Mouse (Mus musculus) retina, embryonic 14.5 days (tissue): ENCODE results near the gene Ppm1m.

Experiments used
- DNase-seq: peaks from one replicate; pipeline ENCODE4 v3.0.0-alpha.2; 2015; ENCODE audit warnings: low spot score

The Ppm1m gene

DNA sequence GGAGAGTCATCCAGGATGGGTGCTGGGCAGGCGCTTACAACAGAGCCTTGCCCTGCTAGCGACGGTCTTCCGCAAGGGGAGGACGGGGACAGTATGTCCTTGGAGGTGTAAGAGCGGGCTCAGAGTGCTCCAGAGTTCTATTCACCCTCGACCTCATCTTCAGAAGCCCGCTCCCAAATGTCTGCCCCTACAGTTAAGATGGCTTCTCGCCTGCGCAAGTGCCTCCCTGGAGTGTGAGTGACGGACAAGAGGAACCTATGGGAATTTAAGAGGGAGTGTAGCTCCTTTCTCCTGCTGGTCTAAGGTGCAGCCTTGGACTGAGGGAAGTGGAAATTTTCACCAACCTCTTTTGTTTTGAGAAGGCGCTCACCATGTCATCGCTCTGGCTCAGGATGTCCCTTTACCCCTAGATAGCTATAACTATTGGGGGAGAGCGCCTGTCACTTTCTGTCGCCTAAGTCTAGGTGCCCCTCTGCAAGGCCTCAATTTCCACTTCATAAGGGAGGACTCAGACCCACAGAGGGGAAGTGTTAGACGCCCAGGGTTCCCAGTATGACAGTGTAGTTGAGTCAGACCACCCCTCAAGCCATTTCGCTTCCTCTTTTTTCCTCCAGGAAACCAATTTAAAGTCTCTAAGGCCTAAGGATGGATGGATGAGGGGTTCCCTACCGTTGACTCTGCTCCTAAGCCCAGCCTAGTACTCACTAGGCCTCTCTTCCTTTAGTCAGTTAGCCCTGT lies at the start of gene Ppm1m:
Gene Ppm1m, minus strand, starts transcription at position 212 of the 738 bp plus-strand sequence.
- DNase-seq: no peak

DNA sequence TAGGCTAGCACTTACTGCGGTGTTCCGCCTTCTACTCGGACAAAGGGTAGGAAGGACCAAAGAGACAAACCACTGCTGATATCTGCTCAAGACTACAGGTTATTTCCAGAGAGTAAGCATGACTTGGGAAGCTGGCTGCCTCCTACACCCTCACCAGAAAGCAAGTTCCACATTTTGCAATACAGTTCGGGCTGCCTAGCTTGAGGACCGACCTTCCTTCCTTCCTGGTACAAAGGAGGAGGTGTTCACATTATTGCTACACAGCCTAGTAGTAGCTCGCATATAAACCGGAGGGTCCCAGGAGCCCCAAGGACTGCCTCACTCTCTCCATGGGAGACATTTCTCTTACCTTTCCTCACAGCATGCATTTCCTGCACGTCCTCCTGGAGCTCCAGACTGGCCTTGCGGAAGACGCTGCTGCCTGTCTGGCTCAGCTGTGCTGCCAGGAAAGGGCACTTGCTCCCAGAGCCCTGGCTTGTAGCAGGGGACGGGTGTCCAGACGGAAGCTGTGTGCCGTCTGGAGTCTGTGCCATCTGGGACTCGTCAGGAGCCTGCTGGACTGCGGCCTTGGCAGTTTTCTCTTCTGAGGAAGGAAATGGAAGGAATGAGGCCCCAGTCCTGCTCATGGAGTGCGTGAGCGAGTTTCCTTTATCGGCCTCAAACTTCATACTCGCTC lies 43.4 kb upstream of the Ppm1m start:
- no peak for DNase-seq

DNA sequence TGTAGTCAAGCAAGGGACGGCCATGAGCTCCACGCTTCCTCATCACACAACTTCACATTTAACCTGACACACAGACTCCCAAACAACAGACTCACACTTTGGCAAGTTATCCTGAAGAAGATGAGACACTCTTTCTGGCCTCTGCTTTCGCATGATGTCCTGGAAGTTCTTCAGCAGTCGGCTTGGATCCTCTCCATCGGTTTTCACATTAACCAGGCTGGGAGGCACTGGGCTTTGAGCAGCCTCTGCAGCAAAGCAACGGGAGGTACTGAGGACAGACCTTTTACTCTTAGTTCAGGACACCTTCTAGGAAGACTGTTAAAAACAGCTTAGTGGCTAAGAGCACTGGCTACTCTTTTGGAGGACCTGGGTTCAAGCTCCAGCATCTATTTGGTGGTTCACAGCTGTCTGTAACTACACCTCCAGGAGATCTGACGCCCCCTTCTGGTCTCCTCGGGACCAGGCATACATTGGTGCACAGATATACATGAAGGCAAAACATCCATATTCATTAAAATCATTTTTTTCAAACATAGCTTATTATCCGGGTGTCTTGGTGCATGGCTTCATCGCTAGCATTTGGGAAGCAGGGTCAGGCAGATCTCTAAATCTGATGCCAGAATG lies 42.1 kb upstream of the Ppm1m start:
- no peak for DNase-seq

DNA sequence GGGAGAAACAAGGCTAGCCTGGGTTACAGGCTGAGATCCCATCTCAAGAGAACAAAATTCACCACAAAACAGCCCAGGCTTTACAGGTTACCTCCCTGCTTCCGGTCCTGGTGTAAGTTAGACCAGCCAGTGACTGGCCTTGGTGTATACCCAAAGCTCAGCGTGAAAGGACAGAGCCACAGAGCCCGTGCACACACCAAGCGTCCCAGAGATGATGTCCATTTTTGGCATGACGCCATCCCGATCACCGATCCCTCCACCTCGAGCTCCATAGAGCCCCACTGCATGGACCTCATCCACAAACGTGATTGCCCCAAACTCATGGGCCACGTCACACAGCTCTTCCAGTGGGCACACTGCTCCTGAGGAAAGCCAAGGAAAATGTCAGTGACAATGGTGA lies 38.3 kb upstream of the Ppm1m start:
- no peak for DNase-seq

DNA sequence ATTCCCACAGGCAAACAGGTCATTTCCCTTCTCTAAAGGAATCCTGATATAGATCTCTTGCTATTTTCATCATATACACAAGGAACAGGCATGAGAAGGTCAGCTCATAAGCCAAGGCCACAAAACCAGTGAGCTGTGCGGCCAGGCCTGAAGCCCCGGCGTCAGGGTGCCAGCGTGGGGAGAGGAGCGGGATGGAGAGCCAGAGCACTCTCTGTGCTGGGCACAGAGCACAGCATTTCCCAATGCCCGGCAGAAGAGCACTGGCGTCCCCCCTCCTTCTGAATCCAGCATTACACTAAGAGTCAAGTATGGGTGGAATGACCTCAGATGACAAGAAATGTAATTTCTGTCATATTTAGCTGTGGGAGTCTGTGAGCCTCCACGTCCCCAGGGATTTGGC lies 37.9 kb upstream of the Ppm1m start:
- DNase-seq: no peak

DNA sequence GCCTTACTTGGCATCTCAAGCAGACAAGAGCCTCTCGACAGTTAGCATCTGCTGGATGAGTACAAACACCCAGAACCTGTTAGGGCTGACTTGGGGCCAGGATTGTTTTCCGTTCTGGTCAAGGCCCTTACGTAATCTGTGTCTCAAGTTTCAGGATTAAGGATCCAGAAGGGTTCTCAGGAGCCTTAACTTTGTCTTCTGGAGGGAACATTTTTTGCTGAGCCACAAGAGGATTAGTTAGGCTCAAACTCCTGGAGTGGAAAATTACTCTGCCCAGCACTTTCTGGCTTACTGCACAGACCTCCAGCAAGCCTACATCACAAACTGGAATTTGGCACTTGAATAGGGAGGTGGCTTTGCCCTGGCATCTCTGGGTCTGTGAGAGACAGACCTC lies 37.3 kb upstream of the Ppm1m start:
- DNase-seq: no peak

DNA sequence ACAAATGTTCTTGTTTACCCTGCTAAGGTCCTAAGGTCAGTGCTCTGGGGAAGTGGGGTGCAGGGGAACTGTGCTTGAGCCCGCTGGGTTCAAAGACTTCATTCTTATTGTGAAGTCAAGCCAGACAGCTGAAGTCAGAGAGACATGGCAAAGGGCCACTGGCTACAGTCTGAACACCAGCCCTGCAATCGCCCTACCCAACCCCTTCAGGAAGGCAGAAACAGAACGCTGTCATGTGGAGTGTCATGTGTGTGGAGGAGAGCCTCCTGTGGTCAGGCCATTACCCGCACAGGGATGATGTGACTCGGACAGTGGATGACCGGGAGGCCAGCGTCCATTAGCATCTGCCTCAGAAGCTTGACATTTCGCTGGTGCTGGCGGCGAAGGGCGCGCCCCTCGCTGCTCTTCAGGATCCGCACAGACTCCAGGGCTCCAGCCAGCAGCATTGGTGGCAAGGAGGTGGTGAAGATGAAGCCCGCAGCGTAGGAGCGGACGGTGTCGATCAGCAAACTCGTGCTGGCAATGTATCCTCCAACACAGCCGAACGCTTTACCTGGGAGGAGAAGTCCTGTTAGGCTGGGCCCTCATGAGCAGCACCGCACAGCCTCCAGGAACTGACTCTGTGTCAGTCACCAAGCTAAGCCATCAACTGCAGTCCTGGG lies 36.7 kb upstream of the Ppm1m start:
- DNase-seq: no peak

DNA sequence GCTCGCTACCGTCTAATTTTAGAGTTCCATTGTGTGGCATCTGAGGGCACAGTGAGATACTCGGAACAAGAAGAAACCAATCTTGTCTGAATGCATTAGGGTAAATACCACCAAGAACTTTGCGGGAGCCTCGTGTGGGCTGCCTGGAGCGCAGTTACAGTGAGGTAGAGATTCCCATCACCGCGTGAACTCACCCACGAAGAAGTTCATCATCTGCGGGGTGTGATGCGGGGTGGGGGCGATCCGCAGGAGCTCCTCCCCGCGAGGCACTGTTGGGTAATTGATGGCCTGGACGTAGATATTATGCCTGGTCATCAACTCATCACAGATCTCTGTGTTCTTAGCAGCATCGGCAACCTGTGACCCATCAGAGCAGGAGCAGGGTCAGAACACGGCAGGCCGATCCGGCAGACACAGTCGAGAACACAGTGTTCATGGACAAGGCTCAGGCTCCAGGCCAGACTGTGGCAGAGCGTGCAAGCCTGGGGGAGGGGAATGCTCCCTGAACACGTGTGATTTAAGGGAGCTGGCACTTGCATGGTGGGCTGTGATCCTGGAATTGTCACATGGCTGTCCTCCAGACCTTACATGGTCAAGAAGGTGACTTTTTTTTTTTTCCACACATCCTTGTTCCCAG lies 35.8 kb upstream of the Ppm1m start:
- DNase-seq: no peak

DNA sequence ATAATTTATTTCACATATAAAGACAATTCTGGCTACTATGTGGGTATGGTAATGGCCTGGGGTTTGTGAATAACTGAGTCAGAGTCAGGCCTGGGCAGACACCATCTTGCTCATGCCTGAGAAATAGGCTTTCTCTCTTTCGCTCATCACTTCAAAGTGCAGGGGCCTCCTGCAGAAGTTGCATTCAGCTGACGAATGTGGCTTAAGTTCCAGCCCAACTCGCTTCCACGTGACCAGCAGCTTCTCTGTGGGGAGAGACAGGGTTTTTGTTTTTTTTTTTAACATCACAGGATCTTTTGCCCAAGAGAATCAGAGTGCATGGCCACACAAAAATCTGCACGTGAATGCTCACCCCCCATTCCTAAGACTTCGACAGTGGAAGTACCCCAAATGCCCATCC lies 34.4 kb upstream of the Ppm1m start:
- no peak for DNase-seq

DNA sequence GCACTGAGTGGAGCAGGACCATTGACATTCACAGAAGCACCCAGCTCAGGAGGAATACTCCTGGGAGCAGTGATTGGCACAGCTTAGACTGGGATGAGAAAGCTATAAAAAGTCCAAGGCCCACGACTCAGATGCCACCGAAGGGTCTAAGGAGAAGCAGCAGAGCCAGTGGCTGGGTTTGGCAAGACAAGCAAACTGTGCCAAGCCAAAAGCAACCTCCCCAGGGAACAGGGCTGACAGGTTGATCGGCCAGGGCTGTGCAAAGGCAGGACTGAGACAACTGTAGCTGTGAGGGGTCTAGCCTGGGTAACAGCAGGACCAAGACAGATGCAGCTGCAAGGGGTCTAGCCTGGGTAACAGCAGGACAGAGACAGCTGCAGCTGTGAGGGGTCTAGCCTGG lies 33.4 kb upstream of the Ppm1m start:
- DNase-seq: no peak

DNA sequence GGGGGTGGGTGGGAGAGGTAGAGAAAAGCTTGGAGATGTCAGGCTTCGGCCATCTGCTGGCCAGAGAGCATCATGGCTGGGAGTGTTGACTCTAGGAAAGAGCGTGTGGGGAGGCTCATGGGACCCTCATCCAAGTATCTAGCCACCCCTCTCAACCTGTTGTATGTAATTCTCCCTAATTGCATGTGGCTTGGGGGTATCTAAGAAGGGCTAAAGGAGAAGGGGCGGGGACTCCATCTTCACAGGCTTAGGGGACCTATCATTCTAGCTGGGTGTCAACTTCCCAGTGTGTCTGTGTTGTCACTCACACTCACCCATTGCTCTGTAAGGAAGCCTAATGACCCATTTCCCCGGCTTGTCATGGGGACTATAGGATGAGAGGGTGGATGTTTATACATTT lies 32.3 kb upstream of the Ppm1m start:
- no peak for DNase-seq

DNA sequence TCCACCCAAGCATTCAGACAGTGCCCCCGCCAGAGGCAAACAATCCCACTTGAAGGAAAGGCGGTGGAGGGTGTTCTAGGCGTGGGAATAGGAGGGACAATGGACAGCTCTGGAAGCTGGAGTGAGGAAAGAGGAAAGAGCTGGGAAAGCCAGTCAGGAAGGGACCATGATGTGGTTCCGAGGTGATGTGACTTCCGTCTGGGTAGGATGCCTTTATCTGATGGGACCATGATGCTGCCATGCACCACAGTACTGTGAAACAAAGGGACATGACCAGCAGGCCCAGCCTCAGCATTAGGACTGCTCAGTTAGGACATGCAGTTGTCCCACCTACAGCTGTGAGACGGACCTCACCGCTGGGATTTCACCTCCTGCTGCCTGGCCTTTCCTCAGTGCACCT lies 31.7 kb upstream of the Ppm1m start:
- DNase-seq: no peak

DNA sequence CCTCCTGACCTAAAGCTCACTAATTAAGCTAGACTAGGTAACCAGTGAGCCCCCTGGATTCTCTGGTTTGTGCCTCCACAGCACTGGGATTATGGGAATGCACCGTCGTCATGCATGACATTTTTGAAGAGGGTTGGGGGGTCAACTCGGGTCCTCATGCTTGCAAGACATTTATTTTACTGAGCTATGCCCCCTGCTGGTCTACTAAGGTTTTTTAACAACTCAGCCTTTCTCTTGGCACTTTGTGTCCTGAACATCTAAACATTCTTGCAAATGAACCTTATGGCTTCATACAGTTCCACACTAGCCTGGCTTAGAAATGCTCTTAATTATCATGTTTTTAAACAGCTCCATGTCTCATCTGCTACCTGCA lies 31.2 kb upstream of the Ppm1m start:
- peak; percentile 41 for DNase-seq

DNA sequence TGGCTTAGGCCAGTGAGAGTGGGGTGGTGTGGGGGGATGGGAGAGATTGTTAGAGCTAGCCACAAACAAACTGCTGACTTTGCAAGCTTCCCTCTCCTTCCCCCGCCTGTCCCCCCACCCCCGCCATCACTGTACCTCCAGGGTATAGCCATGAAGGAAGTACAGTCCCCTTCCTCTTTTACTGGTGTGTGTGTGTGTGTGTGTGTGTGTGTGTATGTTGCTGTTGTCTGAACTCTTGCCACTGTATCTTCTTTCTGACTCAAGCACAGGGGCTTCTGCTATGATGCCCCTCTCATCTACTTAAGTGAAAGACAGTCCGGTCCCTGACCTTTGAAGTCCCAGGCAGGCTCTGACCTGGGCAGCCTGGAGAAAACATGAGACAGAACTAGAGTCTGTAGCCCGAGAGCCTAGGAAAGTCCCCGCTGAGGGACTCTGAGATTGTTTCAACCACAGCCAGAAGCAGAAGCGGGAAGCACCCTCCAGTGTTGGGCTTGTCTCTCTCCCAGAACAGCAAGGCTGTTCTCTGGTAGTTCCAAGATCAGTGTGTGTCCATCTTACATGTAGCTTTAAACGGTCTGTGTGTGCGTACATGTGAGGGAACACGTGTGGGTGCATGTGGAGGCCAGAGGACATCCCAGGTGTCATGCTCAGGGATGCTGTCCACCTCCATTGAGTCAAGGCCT lies 30.6 kb upstream of the Ppm1m start:
- no peak for DNase-seq

DNA sequence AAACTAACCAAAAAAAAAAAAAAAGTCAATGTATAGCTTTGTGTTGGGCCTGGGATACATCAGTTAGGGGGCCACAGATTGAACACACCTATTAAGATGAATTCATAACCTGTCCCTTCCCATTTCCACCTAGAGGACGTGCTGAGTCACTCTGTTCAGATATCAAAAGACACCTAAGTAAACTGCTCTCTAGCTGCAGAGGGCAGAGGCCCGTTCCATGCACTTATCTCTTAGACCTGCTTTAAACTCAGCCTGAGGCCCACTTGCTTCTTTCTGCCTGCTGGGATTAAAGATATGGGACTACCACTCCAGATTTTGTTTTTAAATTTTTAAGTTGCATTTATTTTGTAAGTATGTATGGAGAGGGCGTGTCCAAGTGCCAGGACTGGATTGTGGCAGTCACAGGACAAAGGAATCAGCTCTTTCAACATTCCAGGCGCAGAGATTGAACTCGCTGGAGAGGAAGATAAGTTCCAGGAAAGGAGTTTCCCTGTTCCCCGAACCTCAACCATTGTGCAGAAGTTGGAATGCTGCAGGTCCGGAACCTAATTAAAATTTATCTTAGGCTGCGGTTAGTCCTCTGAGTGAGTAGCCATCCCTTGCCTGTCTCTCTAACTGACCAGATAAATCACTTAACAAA lies 28.4 kb upstream of the Ppm1m start:
- DNase-seq: no peak

DNA sequence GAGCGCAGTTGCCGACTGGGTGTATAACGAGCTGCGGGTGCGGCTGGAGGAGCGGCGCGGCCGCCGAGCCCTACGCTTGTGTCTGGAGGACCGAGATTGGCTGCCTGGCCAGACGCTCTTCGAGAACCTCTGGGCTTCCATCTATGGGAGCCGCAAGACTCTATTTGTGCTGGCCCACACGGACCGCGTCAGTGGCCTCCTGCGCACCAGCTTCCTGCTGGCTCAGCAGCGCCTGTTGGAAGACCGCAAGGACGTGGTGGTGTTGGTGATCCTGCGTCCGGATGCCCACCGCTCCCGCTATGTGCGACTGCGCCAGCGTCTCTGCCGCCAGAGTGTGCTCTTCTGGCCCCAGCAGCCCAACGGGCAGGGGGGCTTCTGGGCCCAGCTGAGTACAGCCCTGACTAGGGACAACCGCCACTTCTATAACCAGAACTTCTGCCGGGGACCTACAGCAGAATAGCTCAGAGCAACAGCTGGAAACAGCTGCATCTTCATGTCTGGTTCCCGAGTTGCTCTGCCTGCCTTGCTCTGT lies 26.7 kb upstream of the Ppm1m start:
- DNase-seq: peak; percentile 60

DNA sequence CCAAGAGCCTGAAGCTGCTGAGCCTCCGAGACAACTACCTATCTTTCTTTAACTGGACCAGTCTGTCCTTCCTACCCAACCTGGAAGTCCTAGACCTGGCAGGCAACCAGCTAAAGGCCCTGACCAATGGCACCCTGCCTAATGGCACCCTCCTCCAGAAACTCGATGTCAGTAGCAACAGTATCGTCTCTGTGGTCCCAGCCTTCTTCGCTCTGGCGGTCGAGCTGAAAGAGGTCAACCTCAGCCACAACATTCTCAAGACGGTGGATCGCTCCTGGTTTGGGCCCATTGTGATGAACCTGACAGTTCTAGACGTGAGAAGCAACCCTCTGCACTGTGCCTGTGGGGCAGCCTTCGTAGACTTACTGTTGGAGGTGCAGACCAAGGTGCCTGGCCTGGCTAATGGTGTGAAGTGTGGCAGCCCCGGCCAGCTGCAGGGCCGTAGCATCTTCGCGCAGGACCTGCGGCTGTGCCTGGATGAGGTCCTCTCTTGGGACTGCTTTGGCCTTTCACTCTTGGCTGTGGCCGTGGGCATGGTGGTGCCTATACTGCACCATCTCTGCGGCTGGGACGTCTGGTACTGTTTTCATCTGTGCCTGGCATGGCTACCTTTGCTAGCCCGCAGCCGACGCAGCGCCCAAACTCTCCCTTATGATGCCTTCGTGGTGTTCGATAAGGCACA lies 26.1 kb upstream of the Ppm1m start:
- DNase-seq: no peak

DNA sequence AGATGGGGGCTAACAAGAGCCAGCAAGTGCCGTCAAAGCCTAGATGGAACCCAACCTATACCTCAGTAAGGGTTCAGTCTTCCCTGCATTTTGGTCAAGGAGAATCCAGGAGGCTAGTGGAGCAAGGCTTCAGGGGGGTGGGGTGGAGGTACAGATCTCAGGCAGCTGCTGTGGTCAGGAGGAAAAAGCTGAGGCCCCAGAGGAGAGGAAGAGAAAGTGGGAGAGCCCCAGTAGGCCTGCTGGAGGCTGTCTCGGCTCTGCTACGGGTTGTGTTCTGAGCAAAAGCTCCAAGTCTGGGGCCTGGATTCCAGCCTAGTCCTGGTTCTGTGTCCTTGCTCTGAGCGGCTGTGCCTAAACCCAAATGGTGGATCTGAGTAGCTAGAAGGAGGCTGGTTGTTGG lies 23.4 kb upstream of the Ppm1m start:
- DNase-seq: no peak

DNA sequence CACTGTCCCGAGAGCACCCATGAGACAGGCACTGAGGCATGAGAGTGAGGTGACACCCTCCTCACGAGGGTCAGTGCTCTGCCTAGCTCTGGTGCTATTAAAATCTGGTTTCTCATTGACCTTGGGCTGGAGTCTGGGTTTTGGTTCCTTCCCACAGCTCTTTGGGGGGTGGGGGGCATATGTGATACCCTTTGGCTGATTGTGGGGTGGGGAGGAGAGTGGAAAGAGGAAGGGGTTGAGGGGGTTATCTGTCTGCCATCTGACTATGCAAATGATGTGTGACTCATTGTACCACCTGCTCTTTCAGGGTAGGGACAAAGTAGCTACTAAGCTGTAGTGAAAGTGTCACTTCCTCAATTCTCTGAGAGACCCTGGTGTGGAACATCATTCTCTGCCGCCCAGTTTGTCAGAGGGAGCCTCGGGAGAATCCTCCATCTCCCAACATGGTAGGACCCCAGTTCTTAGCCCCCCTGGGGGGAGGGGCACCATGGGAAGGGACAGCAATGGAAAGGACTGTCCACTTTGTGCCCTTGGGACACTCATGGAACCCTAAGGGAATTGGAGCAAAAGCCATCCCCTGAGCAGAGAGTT lies 22.8 kb upstream of the Ppm1m start, which contains the start of gene Tlr9:
Gene Tlr9, plus strand, starts transcription at position 338 of the 591 bp plus-strand sequence.
- DNase-seq: no peak

DNA sequence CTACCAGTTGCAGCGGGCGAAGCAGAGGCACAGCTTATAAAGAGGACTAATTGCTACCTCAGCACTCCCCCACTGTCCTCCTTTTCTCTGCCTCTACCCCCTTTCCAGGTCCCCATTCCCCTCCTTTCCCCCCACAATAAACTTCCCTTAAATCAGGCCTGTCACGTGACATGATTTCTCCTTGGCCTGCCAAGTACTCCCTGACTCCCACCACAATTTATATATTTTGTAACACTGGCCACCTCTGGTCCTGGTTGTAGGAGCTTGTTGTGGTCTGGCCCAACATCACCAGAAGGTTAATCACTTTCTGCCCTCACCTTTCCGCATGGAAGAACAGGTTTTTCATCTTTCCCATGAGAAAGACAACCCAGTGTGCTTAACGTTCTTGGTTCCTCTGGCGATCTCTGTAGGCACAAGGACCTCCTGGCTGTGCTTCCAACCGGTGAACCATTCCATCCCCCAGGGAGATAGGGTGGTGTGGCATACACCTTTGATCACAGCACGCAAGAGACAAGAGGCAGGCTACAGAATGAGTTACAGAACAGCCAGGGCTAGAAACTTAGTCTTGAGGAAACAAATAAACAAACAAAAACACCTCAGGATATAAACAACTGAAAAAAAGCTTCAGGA lies 21.5 kb upstream of the Ppm1m start:
- no peak for DNase-seq
